Mouse (Mus musculus): ENCODE results near the gene Corin. TPM values are rescaled to one million over a fixed set of nuclear protein-coding genes. Genes with fewer than 3 reads are reported as not detected.

The Corin gene
- not detected in 2 replicates for polyA plus RNA-seq (2012; rRNA removed; ENCODE audit: low replicate concordance)

DNA sequence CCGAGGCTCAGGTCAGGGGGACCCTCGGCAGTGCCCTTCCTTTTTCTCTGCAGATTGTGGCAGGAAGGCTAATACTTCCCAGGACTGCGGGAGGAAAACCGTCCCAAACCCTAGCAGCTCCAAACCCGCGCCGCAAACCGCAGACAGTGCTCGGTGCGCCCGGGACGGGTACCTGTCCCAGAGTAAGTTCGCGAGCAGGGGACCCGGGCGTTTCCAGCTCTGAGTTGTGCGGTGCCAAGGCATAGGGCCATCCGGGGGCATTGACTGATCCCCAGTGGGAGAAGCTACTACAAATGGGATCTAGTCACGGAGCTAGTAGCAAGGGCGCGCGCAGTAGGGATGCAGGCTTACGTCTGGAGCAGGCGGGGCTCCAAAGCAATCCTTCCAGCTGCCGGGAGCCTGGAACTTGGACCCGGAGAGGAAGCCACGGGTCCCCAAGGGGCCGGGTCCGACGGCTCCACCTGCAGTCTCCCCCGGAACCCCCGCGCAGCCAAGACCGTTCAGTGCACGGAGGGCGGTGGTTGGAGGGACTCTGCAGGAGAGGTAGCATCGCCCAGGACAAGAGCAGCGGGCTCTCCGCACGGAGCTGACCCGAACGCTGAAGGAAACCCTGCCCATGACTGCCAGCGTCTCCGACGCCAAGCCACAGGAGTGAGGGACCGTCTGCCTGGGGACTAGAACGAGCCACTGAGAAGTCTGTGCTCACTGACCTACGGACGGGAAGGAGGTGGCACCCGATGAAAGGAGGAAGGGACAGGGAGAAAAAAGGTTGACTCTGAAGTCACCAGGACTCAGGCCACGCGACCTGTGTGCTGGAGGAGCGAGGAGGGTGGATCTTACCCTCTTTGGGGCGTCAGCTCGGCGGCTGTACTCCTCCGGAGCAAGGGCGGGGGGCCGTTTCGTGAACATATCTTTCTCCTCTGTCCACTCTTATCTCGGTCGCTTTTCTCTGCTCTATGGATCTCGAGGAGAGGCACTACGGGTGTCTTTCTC lies at the start of gene Corin:
Corin (minus strand) TSS at position 943 of the 993 bp plus-strand sequence.

Other genes starting within 250 kb of the Corin start
- gene Nfxl1, start 55.2 kb upstream of the Corin start, polyA plus RNA-seq (2012; rRNA removed; ENCODE audit: low replicate concordance): 3.3 and 3.7 TPM in 2 replicates
- not detected in 2 replicates for gene Zar1, start 76.8 kb upstream of the Corin start, polyA plus RNA-seq (2012; rRNA removed; ENCODE audit: low replicate concordance)
- 0.31 TPM in 1 of 2 replicates, not detected in the other for gene Gm5868, start 83.1 kb upstream of the Corin start, polyA plus RNA-seq (2012; rRNA removed; ENCODE audit: low replicate concordance)
- not detected in 2 replicates for gene Cnga1, start 139.8 kb upstream of the Corin start, polyA plus RNA-seq (2012; rRNA removed; ENCODE audit: low replicate concordance)
- 1.9 and 2.0 TPM in 2 replicates for gene Nipal1, start 143.3 kb upstream of the Corin start, polyA plus RNA-seq (2012; rRNA removed; ENCODE audit: low replicate concordance)
- gene Txk, start 248.3 kb upstream of the Corin start, polyA plus RNA-seq (2012; rRNA removed; ENCODE audit: low replicate concordance): 0.14 and 0.15 TPM in 2 replicates